Mouse (Mus musculus): Measurements from ENCODE around the gene Arid1b.

The Arid1b gene

GRCm38 (mm10) chr17:5185501-5185900 lies 191.4 kb downstream of the Arid1b start:
- in situ Hi-C loops (cut with MboI; ENCODE audit: low pct_unique_long_range_greater_than_20kb in 1 of 2, low sequenced_read_pairs in 2 of 2, unreplicated experiment in 1 of 2), result no loop called here

- in situ Hi-C loops (cut with MboI; ENCODE audit: low pct_unique_long_range_greater_than_20kb in 1 of 2, low sequenced_read_pairs in 2 of 2, unreplicated experiment in 1 of 2), result no loop called here
Observed at GRCm38 (mm10) chr17:5187546-5187945, 193.4 kb downstream of the Arid1b start.

- in situ Hi-C loops (cut with MboI; ENCODE audit: low pct_unique_long_range_greater_than_20kb in 1 of 2, low sequenced_read_pairs in 2 of 2, unreplicated experiment in 1 of 2), result no loop called here
Observed at GRCm38 (mm10) chr17:5188400-5188799, 194.3 kb downstream of the Arid1b start.

- in situ Hi-C loops (cut with MboI; ENCODE audit: low pct_unique_long_range_greater_than_20kb in 1 of 2, low sequenced_read_pairs in 2 of 2, unreplicated experiment in 1 of 2), result no loop called here
Observed at GRCm38 (mm10) chr17:5189551-5190351, 195.6 kb downstream of the Arid1b start.

- in situ Hi-C loops (cut with MboI; ENCODE audit: low pct_unique_long_range_greater_than_20kb in 1 of 2, low sequenced_read_pairs in 2 of 2, unreplicated experiment in 1 of 2), result no loop called here
Observed at GRCm38 (mm10) chr17:5190367-5190766, 196.2 kb downstream of the Arid1b start.

GRCm38 (mm10) chr17:5194157-5194916 lies 200.2 kb downstream of the Arid1b start:
- in situ Hi-C loops (cut with MboI; ENCODE audit: low pct_unique_long_range_greater_than_20kb in 1 of 2, low sequenced_read_pairs in 2 of 2, unreplicated experiment in 1 of 2), result no loop called here

- in situ Hi-C loops (cut with MboI; ENCODE audit: low pct_unique_long_range_greater_than_20kb in 1 of 2, low sequenced_read_pairs in 2 of 2, unreplicated experiment in 1 of 2), result no loop called here
Observed at GRCm38 (mm10) chr17:5195397-5195796, 201.3 kb downstream of the Arid1b start.

- in situ Hi-C loops (cut with MboI; ENCODE audit: low pct_unique_long_range_greater_than_20kb in 1 of 2, low sequenced_read_pairs in 2 of 2, unreplicated experiment in 1 of 2), result no loop called here
Observed at GRCm38 (mm10) chr17:5196005-5196404, 201.9 kb downstream of the Arid1b start.

- in situ Hi-C loops (cut with MboI; ENCODE audit: low pct_unique_long_range_greater_than_20kb in 1 of 2, low sequenced_read_pairs in 2 of 2, unreplicated experiment in 1 of 2), result no loop called here
Observed at GRCm38 (mm10) chr17:5196508-5196907, 202.4 kb downstream of the Arid1b start.

GRCm38 (mm10) chr17:5197083-5197482 lies 203.0 kb downstream of the Arid1b start:
- in situ Hi-C loops (cut with MboI; ENCODE audit: low pct_unique_long_range_greater_than_20kb in 1 of 2, low sequenced_read_pairs in 2 of 2, unreplicated experiment in 1 of 2), result no loop called here

GRCm38 (mm10) chr17:5197765-5198164 lies 203.6 kb downstream of the Arid1b start:
- in situ Hi-C loops (cut with MboI; ENCODE audit: low pct_unique_long_range_greater_than_20kb in 1 of 2, low sequenced_read_pairs in 2 of 2, unreplicated experiment in 1 of 2), result no loop called here

- in situ Hi-C loops (cut with MboI; ENCODE audit: low pct_unique_long_range_greater_than_20kb in 1 of 2, low sequenced_read_pairs in 2 of 2, unreplicated experiment in 1 of 2), result no loop called here
Observed at GRCm38 (mm10) chr17:5198252-5198651, 204.1 kb downstream of the Arid1b start.

- in situ Hi-C loops (cut with MboI; ENCODE audit: low pct_unique_long_range_greater_than_20kb in 1 of 2, low sequenced_read_pairs in 2 of 2, unreplicated experiment in 1 of 2), result no loop called here
Observed at GRCm38 (mm10) chr17:5198811-5199210, 204.7 kb downstream of the Arid1b start.

GRCm38 (mm10) chr17:5200638-5201037 lies 206.5 kb downstream of the Arid1b start:
- in situ Hi-C loops (cut with MboI; ENCODE audit: low pct_unique_long_range_greater_than_20kb in 1 of 2, low sequenced_read_pairs in 2 of 2, unreplicated experiment in 1 of 2), result no loop called here

- in situ Hi-C loops (cut with MboI; ENCODE audit: low pct_unique_long_range_greater_than_20kb in 1 of 2, low sequenced_read_pairs in 2 of 2, unreplicated experiment in 1 of 2), result no loop called here
Observed at GRCm38 (mm10) chr17:5201859-5202598, 207.9 kb downstream of the Arid1b start.

- in situ Hi-C loops (cut with MboI; ENCODE audit: low pct_unique_long_range_greater_than_20kb in 1 of 2, low sequenced_read_pairs in 2 of 2, unreplicated experiment in 1 of 2), result no loop called here
Observed at GRCm38 (mm10) chr17:5202756-5203155, 208.6 kb downstream of the Arid1b start.

GRCm38 (mm10) chr17:5203346-5204102 lies 209.4 kb downstream of the Arid1b start:
- in situ Hi-C loops (cut with MboI; ENCODE audit: low pct_unique_long_range_greater_than_20kb in 1 of 2, low sequenced_read_pairs in 2 of 2, unreplicated experiment in 1 of 2), result no loop called here

- in situ Hi-C loops (cut with MboI; ENCODE audit: low pct_unique_long_range_greater_than_20kb in 1 of 2, low sequenced_read_pairs in 2 of 2, unreplicated experiment in 1 of 2), result no loop called here
Observed at GRCm38 (mm10) chr17:5204103-5204665, 210.1 kb downstream of the Arid1b start.

Data from mouse embryonic stem cell (cell line).